Mouse (Mus musculus): ENCODE results near the gene Pp2d1.

Pp2d1 gene

GRCm38 (mm10) chr17:53478858-53479603, 60.2 kb downstream of the Pp2d1 start, which contains the start of gene Rab5a:
Rab5a (plus strand) TSS chr17:53479234.
- DNase-seq = peak; percentile 100

DNA sequence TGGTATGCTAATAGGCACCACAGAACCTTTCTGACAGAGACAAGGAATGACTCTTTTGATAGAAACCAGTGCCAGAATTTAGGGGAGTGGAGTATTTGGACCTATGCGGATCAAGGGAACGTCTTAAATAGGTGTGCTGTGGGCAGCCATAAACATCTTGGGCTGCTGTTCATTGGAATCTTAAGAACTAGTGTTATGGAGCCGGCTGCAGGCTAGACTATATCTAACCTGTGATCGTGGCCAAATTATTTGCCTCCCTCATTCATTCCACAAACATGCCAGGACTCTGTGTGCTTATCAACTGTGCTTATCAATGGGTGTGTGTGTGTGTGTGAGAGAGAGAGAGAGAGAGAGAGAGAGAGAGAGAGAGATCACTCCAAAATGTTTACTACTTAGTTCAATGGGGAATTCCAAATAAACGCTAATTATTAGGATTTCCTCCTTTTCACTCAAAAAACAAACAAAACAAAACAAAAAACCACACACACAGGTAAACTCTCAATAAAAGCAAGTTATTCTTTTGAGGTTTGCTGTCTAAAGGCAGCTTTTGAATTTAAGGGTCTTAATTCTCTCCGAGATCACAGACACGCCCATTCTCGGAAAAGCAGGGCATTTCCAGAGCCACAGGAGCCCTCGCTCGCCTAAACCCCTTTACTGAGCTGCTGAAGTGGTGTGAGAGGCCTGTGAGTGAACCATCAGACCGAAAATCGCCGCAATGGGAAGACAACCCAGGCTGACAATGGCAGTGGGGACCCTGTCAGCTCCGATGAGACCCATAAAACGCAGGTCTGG, 61.0 kb downstream of the Pp2d1 start:
- peak in 1 of 2 experiments; percentile 10 for DNase-seq

DNA sequence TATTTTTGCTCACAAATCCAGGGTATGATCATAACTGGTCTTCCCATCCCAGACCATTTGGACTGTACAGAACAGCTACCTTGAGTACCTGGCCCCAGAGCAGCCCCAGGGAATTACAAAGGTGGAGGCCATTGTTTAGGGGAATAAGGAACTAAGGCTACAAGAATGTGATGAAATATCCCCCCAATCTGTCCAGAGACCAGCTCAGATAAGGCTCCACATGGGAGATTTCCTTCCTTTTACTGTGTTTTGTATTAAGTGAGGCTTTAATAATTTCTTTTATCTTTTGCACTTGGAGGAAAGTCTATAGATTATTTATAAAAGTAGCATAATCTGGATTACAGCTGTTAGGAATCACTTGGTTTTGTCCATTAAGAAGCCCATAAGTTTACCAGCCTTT, 70.6 kb downstream of the Pp2d1 start:
- no peak for DNase-seq

GRCm38 (mm10) chr17:53465569-53465968, 73.7 kb downstream of the Pp2d1 start:
- DNase-seq = peak; percentile 6 to 7

DNA sequence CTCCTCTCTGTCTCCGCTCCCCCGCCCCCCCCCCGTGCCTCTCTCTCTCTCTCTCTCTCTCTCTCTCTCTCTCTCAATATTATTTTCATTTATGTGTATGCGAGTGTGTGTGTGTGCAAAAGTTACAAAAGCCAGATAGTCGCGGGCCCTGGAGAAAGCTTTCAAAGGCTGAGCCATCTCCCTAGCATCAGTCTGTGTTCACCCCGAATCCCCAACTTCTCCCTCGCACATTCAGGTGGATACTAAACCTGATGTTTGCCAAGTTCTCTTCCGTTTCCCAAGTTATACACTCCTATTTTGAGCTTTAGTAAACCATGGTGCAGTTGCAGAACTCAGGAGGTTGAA, 75.8 kb downstream of the Pp2d1 start:
- DNase-seq = peak in 1 of 2 experiments; percentile 5

DNA sequence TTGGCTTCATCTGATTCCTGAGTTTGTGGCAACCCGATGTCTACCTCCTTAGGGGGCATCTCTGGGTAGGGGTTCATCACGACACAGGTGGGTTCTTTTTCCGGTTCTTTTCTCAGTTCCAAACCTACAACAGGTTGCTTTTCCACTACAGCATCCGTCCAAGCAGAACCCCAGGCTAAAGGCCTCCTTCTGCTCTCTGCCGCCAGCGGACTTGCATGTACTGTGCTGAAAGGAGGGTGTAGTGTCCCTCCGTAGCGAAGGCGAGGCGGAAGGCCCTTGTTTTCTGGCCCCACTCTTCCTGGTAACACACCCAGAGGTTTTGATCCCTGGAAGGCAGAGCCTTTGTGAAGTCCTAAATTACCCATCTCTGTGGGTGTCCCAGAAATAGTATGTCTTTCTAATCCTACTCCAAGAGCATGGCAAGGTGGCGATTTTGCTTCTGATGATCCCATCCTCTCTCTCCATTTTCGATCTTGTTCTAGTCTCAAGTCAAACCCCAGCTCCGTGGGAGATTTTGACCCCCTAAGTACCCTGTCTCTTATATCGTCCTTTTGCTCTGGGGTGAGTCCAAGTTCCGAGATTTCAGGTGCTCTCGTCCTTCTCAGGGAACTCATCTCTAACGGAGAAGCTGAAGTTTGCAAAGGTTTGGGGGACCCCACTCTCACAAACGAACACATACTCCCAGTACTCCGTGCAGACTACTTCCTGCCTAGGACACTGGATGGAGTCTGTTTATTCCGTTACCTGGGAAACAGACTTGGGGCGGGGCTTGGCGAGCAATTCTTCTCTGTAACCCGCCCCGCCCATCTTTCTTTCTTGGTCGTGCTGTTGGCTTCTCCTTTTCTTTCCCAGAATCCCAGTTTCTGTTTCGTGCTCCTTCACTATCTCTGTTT, 76.4 kb downstream of the Pp2d1 start, which contains the start of gene Efhb:
Efhb (minus strand) TSS at position 719 of the 893 bp plus-strand sequence.
- DNase-seq = peak; percentile 87 to 91

Data from cerebellum, postnatal 10 days (tissue).